Mouse (Mus musculus) naive thymus-derived CD4-positive, alpha-beta T cell, adult 2 months (primary cell): ENCODE results near the gene Nav1.

Experiments used
- DNase-seq: peaks from one replicate; pipeline ENCODE4 v3.0.0-alpha.2; 2011; ENCODE audit warnings: low read depth

Nav1 gene

DNA sequence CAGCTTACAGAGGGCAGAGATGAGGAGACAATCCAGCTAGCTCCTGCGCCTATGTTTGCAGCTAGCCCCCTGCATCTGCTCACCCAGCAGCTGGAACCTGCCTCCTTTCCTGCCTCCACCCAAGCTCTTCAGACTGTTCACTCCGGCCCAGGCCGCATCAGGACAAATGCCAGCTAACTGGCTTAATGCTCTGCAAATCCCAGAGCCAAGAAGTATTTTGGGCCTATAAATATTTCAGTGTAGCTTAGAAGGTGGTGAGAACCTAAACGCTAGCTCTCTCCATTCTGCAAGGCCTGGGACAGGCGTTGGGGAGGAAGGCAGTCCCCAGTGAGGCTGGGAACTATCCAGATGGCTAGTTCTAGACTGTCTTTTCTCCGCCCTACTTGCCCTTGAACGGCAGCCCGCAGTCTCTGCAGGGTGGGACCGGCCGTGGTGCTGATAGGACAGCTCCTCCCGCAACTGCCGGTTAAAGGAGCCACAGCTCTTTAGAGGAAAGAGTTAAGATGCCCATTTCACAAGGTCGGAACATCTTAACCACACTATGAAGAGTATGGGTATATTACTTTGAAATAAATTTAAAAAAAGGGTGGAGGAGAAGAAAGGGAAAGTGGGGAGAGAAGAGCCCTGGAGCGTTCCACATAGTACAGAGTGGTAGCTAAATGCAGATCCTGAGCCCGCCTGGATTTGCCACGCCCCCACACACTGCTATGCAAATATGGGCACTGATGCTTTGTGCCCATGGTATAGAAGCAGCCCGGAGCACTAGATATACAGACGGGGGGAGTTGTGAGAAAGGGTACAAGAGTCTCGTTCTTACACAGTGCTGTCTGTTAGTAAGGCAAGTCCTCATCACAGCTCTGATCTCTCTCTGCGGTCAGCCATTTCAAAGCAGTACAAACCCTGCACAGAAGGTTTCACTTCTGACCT is 8.9 kb upstream of the Nav1 start:
- DNase-seq: no peak

DNA sequence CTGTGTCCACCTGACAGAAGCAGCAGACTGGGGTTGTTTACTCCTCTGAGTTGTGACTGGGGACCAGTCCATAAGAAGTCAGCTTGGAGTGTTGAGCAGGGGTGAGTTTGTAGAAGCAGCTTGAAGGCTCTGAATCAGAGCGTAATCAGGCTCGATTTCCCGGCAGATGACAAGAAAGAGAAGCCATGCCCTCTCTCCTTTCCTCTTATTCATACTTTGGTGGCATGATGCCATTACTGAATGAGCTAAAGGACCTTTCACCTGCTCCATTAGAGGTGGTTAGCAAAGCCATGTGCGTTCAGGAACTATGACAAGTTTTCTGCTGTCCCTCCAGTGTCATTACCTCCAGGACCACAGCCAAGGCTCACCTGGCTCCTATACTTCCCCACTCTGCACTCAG is 2.5 kb upstream of the Nav1 start:
- no peak for DNase-seq

DNA sequence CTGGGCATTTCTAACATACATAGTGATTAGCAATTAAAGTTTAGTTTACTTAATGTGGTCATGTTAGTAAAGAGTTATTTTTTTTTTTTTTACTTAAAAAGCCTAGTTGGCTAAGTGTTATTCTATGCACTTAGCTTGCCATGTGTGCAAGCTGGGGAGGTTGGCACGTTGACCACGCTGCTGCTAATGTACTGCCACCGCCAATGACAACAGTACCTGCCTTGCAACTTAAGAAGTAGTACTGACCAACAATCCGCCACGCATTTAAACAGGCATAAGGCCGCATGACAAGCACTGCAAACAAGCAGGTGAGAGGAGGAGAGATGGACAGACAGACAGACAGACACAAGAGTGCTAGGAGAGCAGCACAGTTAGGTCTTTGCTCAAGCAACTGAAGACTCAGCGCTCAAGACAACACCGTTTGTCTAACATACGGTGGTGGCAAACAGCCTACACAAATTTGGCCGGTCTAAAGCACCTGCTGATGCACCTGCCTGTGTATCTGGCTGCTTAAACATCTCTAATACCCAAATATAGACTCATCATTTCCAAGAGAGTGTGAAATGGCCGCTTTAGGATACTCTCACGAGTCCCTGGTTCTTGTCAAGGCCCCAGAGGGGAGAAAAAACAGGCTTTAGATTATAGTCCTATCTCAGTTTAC is 610 bp downstream of the Nav1 start:
- DNase-seq: no peak

DNA sequence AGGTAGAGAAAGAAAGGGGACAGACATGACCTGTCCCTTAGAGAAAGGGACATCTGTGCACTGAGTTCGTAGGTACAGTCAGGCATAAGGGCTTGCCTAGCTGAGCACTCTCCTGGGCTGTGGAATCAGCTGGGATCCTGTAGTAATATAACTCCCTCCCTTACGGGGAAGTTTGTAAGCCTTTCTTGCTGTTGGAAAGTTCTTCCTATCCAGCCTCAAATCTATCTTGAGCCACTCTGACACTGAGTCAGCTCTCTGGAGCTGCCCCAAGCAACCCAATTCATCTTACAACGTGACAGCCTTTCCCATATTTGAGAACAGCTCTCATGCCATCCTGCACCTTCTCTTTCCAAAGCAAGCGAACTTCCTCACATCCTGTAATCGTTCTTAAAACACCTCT is 1.6 kb downstream of the Nav1 start:
- DNase-seq: no peak

DNA sequence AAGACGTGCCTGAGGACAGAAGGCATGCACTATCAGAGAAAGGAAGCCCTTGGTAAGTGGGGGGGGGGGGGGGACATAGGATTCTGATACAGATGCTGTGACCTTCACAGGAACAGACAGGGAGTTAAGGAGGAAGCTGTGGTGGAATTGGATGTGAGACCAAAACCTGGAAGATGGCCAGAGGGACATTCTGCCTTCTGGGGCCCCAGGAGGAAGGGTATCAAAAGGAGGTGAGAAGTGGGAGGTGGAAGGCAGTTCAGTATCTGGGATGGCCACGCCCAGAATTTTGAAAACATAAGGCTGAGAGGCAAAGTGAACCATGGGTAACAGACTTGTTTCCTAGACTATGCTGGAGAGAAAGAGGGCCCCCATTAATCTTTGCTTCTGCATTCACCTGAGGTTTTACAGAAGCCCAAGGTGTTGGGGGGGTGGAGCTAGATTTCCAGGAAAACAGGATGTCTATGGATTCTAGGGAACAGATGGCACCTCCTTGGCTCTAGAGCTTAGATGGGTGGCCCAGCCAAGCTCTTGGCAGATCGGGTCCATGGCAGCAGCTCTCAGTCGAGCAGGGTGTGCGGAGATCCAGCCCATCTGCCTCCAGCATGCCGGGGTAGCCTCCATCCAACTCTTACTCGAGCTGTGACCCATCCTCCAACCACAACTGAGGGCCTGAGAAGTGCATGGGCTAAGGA is 2.6 kb downstream of the Nav1 start:
- DNase-seq: no peak

DNA sequence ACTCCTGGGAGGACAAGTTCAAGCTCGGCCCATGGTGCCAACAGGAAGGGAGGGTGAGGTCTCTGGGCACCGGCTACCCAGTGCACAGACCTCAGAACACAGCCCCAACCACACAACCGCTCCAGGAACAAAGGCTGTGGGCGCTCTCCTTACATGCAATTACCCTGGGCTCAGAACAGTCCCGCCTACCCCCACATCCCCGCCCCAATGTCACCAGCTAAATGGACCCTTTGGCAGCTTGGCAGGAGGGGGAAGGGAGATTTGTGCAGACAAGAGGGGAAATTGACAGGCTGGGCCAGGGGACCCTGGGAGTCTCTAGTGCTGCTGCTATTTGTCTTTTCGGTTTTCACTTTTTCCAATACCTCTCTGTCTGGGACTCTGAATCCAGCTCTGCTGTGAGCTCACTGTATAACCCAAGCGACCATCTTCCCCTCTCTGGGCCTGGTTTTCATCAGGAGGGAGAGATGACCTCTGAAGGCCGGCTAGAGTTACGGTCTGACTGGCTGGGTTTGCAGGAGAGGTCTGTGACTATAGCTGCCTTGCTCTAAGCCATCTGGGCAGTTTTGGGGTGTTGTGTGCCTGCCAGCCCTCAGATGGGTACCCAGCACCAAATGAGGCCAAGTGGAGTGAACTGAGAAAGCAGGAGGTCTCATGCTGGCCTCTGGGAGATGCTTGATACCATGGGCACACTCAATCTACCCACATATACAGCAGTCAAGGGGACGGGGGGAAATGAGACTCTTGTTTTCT is 3.8 kb downstream of the Nav1 start:
- DNase-seq: no peak

DNA sequence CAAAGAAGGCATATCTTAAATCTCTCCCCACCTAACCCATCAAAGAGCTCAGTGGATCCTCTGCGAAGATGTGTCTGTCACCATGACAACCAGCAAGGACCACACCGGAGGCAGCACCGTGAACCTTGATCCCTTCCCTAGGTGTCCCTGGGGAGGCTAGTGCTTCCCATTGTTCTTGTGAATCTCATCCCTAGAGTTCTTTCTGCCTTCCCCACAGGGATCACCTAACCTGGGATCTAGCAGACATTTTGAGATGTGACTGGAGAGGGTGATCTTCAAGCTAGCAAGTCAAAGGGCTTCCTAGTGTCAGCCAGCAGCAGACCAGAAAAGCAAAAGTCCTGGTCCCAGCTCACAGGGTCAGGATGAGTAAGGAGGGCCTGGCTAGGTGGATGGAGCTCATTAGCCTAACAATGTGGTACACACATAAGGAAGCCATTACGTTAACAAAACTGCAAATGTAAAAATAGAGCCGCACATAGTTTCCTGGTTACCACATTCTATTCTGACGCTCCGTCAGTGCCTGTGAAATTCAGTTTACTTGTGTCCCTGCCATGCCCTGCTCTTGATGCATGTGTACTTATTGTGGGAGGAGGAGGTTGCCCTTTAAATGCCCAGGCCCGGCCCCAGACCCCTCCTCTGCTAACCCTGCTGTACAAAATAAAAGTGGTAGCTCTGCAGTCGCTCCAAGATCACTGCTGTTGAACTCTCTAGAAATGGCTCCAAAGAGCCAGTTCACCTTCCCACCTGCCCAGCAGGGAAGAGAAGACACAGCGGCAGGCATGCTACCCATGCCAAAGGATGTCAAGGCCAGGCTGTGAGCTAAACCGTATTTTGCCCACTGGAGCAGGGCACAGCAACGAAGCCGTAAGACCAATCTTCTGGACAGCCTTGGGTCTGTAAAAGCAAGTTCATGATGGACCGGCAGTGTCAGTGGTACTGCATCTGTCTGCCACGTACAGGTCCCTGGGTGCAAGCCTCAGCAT is 6.8 kb downstream of the Nav1 start:
- DNase-seq: no peak

DNA sequence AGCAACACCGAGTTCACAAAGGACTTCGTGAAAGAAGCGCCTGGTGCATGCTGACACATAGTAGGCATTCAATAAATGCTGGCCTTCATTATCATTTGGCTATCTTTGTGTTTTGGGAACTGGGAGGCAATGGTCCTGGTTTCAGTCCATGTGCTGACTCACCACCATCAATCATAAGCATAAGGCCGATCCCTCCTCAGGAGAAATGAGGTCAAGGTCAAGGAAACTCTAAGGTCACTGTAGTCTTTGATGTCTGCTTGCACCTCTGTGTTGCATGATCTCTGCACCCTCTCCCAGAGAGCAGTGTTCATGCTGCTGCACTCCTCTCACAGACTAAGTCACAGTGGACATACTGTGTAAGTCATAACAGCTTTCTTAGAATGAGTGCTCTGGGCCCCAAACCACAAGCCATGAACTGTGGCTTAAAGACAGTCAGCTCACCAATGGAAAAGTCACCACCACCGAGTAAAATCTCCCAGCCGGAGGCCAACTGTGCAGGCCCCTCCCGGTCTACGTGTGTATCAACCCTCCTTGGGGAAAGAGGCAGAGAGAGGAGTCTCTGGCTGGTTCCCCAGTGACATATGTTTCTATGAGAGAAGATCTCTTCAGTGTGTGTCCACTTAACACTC is 8.7 kb downstream of the Nav1 start:
- DNase-seq: no peak

DNA sequence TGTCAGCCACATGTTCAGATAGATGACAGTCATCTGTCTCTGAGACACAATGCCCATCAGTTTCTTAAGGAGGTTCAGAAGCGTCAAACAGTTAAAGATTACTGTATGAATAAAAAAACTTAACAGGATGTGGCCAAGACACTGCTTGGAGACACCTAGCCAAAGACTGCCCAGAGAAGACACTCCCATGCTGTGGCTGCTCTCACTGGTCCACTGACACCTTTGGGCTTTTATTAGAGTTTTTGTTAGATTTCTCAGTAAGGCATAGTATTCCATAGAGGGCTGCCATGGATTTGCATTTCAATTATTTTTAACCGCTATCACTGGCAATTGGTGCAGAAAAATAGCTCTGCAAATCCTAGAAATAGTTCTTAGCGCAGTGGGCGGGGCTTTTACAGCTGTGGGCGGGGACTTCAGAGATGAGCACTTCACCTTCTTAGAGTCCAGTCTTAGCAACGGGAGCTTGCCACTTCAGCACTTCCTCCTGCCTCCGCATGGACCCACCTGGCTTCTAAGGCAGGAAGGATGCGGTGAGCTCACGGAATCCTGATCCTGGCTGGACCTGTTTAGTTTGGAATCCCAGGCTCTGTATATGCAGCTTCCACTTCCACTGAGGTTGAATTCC is 12.7 kb downstream of the Nav1 start:
- DNase-seq: no peak

DNA sequence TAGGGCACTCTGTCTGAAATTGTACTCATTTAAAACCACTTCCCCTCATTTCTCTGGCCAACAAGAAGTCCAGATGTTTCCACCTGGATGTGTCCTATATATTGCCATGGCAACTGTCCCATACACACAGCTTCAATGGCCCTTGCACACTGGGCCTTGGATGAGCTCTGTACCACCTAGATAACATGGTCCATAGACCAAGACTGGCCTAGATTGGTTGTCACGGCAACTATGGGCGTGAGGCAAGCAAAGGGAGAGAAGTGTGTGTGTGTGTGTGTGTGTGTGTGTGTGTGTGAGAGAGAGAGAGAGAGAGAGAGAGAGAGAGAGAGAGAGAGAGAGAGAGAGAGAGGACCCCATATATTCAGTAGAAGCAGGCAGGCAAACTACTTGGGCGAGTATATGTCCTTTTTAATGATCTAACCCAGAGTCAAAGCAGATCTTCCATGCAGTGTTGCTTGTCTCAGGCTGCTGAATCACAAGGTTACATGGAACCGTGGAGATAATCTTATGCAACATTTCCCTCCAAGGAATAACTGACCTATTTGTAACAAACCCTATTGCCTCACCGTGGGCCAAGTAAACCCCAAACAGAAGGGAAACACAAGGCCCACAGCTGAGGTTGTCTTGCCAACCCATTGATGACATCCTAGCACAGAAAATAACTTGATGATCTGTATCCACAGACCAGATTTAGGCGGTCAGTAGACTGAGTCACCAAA is 13.4 kb downstream of the Nav1 start:
- DNase-seq: no peak

DNA sequence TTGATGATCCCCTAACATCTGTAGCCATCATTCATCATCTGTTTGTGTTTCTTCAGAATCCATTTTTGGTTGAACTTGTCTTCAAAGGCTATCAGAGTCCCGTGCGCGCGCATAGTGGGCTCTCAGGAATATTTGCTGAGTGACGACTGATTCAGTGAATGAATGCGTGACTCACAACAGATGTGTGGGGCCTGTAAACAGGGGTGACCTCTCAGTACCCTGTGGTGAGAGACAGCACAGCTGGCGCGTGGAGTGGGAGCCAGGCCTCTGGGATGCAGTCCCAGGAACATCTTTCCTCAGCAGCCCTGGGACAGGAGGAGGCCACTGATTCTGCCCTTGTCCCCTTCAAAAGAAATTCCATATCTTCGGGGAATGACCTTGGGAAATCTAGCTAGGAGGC is 16.3 kb downstream of the Nav1 start:
- DNase-seq: no peak

DNA sequence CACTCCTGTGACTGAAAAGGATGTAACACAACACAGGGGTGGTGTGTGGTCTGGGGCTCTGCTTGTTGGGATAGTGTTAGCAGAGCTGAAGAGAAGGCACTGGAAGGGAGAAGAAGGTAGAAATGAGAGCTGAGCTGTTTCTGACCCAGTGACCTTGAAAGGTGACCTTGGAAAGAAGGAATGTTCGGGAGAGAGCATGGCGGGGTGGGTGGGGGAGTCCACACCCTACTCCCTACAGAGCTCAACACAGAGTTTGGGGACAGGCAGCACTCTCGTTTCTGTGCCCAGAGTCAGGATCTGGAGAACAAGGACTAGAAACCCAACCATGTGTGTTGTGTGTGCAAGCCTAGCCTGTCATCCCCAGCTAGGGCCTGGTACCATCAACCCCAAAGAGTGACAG is 18.1 kb downstream of the Nav1 start:
- DNase-seq: no peak

DNA sequence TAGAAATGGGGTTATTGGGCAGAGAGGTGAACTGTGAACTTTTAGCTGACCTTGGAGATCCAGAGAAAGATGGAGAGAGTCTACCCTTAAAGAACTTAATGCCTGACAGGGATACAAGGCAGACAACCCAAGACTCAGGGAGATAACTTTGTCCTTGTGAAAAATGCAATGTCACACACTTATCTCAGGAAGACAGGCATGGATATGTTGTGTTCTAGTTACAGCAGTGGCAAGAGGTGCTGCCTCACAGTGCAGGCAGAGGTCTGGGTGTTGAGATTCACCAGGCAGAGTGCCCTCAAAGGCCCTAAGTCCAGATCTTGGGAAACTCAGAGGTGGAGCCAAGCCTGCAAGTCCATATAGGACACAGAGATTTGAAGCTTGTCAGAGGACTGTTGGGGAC is 20.2 kb downstream of the Nav1 start:
- no peak for DNase-seq

DNA sequence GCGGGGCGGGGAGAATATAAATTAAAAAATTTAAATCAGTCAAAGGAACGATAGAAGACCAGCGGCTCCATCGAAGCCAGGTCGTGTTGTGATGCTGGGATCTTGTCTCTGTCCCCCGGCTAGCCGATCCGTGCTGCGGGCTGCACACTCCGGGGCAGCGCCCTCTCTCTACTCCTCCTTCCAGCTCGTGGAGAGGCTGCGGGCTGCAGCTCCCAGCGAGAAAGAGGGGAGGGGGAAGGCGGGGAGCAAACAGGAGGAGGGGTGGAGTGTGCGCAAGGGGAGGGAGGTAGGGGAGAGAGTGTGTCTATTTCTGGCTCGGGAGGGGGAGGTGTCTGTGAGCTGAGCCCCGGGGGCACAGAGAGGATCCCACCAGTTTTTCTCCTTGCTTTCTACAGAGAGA is 21.5 kb downstream of the Nav1 start:
- peak; percentile 15 for DNase-seq

DNA sequence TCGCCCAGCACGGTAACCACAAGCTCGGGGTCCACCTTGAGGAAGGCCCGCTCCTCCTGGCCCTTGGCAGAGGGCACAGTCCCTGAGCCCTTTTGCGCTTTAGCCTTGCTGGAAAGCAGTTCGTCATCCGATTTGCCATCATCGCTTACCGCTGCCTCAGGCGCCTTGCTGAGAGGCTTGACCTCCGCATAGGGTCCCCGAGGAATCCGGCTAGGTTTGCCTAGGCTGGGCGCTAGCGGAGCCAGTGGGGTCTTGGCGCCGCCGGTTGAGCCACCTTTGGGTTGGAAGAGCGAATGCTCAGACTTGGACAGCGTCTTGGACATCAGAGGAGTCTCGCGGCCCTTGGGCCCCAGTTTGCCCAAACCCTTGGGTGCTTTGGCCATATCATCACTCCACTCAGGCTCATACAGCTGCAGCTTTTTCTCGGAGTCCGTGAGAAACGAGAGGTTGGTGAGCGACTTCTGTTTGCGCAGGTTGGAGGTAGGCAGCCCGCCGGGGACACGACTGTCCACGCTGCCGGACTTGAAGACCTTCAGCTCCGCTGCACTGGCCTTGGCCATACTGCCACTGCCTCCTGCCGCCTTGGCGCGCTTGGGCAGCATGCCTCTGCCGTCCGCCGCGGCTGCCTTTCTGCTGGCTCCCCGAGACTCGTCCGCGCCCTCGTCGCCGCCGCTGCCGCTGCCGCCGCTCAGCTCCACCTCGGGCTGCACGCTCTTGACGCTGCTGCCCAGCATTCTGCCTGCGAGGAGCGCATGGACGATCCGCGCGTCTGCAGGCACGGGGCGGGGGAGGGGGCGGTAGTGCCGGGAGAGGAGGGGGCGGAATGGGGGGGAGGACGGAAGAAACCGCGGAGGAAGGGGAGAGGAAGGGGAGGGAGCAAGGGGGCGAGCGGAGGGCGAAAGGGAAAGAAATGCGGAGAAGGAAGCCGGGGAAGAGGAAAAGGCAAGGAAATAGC is 22.2 kb downstream of the Nav1 start:
- peak; percentile 22 for DNase-seq

DNA sequence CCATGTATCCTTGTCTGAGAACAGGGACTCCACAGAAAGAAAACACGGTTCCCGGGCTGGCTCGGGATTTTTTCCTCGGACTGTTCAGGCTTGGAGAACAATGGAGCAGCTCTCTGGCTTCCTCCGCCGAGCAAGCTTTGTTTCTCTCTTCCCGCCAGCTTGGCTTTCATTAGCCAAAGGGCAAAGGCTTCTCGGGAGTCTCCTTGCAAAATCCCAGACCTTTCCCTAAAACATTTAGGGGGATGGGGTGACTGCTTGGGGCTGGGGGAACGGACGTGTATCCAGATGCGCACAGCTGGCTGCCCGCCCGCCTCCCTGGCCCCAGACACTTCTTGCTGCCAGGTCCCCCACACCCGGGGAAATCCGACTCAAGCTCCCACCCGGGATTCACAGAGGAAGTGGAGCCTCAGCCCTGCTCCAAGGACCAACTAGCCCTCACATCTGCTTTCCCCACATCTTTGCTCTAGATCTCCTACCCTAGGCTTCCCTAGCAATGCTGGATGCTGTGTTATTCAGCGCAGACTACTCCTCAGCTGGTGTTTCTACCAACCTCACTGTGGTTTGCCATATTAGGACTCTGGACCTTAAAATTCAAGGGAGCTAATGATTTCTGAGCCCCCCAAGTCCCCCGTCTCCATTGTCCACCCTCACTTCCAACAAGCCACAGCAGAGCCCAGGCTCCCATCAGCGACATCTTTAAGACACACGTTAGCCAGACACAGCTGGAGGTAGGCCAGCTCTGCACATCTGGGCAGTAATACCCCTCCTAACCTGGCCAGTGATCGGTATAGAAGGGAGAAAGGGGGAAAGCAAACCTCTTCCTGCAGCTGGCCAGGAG is 23.2 kb downstream of the Nav1 start:
- DNase-seq: no peak

DNA sequence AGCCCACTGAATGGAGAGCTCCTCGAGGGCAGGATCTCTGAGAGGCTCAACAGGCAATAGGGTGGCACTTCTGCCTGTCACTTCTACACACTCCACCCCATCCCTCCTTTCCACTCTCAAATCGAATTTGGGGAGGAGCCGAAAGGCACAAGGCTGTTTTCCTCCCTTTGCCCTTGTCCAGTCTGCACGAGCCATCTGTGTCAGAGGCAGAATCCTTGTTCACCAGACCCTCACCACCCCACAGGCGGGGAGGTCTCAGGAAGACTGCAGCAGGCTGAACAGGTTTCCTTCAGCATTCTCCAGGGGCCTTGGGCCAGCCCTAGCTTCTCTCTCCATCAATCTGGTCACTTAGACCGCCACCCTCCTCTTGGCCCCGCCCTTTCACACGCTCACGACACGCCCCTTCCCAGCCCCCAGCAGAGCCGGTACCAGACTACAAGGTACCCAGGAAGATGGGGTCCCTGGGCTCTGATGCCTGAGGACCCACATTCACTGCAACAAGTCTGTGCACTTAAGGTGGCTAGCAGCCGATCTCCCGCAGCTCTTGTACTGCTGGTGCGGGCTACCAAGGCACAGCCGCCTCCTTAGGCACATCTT is 23.9 kb downstream of the Nav1 start:
- DNase-seq: no peak
